Mouse (Mus musculus): Measurements from ENCODE around the gene Meaf6.

- TF ChIP-seq CTCF (IDR thresholded peaks at IDR 0.05) (no peak), POLR2A (IDR thresholded peaks at IDR 0.05; ENCODE audit: insufficient read depth, low read depth, low read length) (no peak), EP300 (IDR thresholded peaks at IDR 0.05; ENCODE audit: insufficient read depth, low read depth, low read length) (no peak)
Observed at GRCm38 (mm10) chr4:125144627-125145026, 59.7 kb downstream of the Meaf6 start.

Data from heart, adult 2 months (tissue).